ENCODE assay signal across 22 mouse cellular contexts in genomic region chr5:74129636-74130035, GRCm38 (mm10).
DNase-seq lines count a peak whose midpoint lies in the region; ATAC-seq and TF ChIP-seq lines count a peak whose summit lies in the region.
"Had no signal": no experiment of that assay in that cellular context is flagged by ENCODE, and none has a peak within 500 bp of the region (broad histone marks: within the 10 kb centered on the region; RNA-seq: fewer than 3 reads in every experiment).

No protein-coding gene starts in this region.

- no peak for TF ChIP-seq POLR2A in brain, embryonic 14.5 days (IDR thresholded peaks at IDR 0.05; ENCODE audit: borderline replicate concordance, extremely low read depth, insufficient read depth, insufficient read length, poor library complexity, severe bottlenecking)

- TF ChIP-seq CTCF in midbrain, postnatal 0 days (IDR thresholded peaks at IDR 0.05): no peak
- TF ChIP-seq CTCF in brain, embryonic 14.5 days (IDR thresholded peaks at IDR 0.05; ENCODE audit: borderline replicate concordance, extremely low read depth, insufficient read depth, insufficient read length): no peak

- peak; percentile 39 for DNase-seq in heart, adult 11 months
- DNase-seq in heart, adult 18-20 months: no peak
- peak; percentile 56 for DNase-seq in midbrain, postnatal 0 days (ENCODE audit: low spot score)
- DNase-seq in brain, embryonic 14.5 days (ENCODE audit: low read depth): peak; percentile 63
- no peak for DNase-seq in liver
- no peak for DNase-seq in lung, adult 18-20 months
- DNase-seq: adrenal gland, adult 2 months; cerebellum, adult 11 months; cerebellum, postnatal 25 days; lung, adult 2 months; lung, postnatal 4 days; thymus, adult 18-20 months had no signal

- ATAC-seq in midbrain, postnatal 0 days (ENCODE audit: low FRiP score): no peak
- no peak for ATAC-seq in midbrain, embryonic 16.5 days
- ATAC-seq: intestine, embryonic 15.5 days had no signal

- no peaks in the 10 kb centered on the region for H3K36me3 ChIP-seq in midbrain, postnatal 0 days (ENCODE audit: insufficient read depth, low read length)
- no peaks in the 10 kb centered on the region for H3K36me3 ChIP-seq in midbrain, embryonic 16.5 days (ENCODE audit: control insufficient read depth, insufficient read depth, low read length)
- H3K36me3 ChIP-seq: embryonic facial prominence, embryonic 12.5 days; forebrain, embryonic 12.5 days; G1E; hindbrain, embryonic 12.5 days; intestine, embryonic 15.5 days; kidney, embryonic 15.5 days; neural tube, embryonic 15.5 days had no signal

- H3K4me1 ChIP-seq in midbrain, postnatal 0 days (ENCODE audit: insufficient read depth, low read length): no peaks in the 10 kb centered on the region
- no peaks in the 10 kb centered on the region for H3K4me1 ChIP-seq in midbrain, embryonic 16.5 days (ENCODE audit: control insufficient read depth, insufficient read depth, low read length)
- H3K4me1 ChIP-seq: embryonic facial prominence, embryonic 12.5 days; forebrain, embryonic 12.5 days; hindbrain, embryonic 12.5 days; intestine, embryonic 15.5 days; neural tube, embryonic 15.5 days had no signal

- 0 out of 2 replicates have a peak overlapping the region, but pooled peaks have one; percentile 38 for H3K27ac ChIP-seq in midbrain, postnatal 0 days (ENCODE audit: low read depth, low read length)
- H3K27ac ChIP-seq in midbrain, embryonic 16.5 days (ENCODE audit: low read length): no peak overlapping the region
- H3K27ac ChIP-seq: forebrain, embryonic 12.5 days; hindbrain, embryonic 12.5 days; intestine, embryonic 15.5 days; kidney, embryonic 15.5 days; neural tube, embryonic 15.5 days had no signal

- no peaks in the 10 kb centered on the region for H3K27me3 ChIP-seq in midbrain, postnatal 0 days (ENCODE audit: insufficient read depth, low read length)
- H3K27me3 ChIP-seq in midbrain, embryonic 16.5 days (ENCODE audit: control insufficient read depth, insufficient read depth, low read depth, low read length): no peaks in the 10 kb centered on the region
- H3K27me3 ChIP-seq: embryonic facial prominence, embryonic 12.5 days; forebrain, embryonic 12.5 days; hindbrain, embryonic 12.5 days; intestine, embryonic 15.5 days; kidney, embryonic 15.5 days; neural tube, embryonic 15.5 days had no signal

- H3K9ac ChIP-seq in midbrain, postnatal 0 days (replicated peaks; ENCODE audit: low read length, poor library complexity, severe bottlenecking): no peak overlapping the region
- H3K9ac ChIP-seq in midbrain, embryonic 16.5 days (ENCODE audit: low read depth, low read length): no peak overlapping the region
- H3K9ac ChIP-seq: embryonic facial prominence, embryonic 12.5 days; forebrain, embryonic 12.5 days; hindbrain, embryonic 12.5 days; intestine, embryonic 15.5 days; kidney, embryonic 15.5 days; neural tube, embryonic 15.5 days had no signal

- no peak overlapping the region for H3K4me2 ChIP-seq in midbrain, postnatal 0 days (ENCODE audit: low read depth, low read length, poor library complexity, severe bottlenecking)
- no peak overlapping the region for H3K4me2 ChIP-seq in midbrain, embryonic 16.5 days (ENCODE audit: low read length)
- H3K4me2 ChIP-seq: embryonic facial prominence, embryonic 12.5 days; forebrain, embryonic 12.5 days; hindbrain, embryonic 12.5 days; intestine, embryonic 15.5 days; kidney, embryonic 15.5 days; midbrain, embryonic 11.5 days; neural tube, embryonic 15.5 days had no signal

- H3K9me3 ChIP-seq in midbrain, postnatal 0 days (ENCODE audit: low read length): no peaks in the 10 kb centered on the region
- H3K9me3 ChIP-seq in midbrain, embryonic 16.5 days (replicated peaks; ENCODE audit: control insufficient read depth, low read length, poor library complexity, severe bottlenecking): no peaks in the 10 kb centered on the region
- H3K9me3 ChIP-seq: embryonic facial prominence, embryonic 12.5 days; forebrain, embryonic 12.5 days; G1E; intestine, embryonic 15.5 days; kidney, embryonic 15.5 days; neural tube, embryonic 15.5 days had no signal

- H3K4me3 ChIP-seq in midbrain, postnatal 0 days (ENCODE audit: low read depth, low read length): no peak overlapping the region
- H3K4me3 ChIP-seq in midbrain, embryonic 16.5 days (ENCODE audit: low read depth, low read length): no peak overlapping the region
- H3K4me3 ChIP-seq: embryonic facial prominence, embryonic 12.5 days; forebrain, embryonic 12.5 days; hindbrain, embryonic 12.5 days; intestine, embryonic 15.5 days; kidney, embryonic 15.5 days; myocyte; neural tube, embryonic 15.5 days had no signal

Comparison
In these comparisons a context has a peak if more than half of its experiments do, and no peak if none do; other contexts are left out.
1. DNase-seq: peak in heart, adult 11 months (single experiment), midbrain, postnatal 0 days (single experiment) and brain, embryonic 14.5 days (single experiment); none in heart, adult 18-20 months (0 of 2), liver (single experiment) and lung, adult 18-20 months (0 of 2).